Mouse (Mus musculus): ENCODE data around the gene Gpr68.

Gene Gpr68

DNA sequence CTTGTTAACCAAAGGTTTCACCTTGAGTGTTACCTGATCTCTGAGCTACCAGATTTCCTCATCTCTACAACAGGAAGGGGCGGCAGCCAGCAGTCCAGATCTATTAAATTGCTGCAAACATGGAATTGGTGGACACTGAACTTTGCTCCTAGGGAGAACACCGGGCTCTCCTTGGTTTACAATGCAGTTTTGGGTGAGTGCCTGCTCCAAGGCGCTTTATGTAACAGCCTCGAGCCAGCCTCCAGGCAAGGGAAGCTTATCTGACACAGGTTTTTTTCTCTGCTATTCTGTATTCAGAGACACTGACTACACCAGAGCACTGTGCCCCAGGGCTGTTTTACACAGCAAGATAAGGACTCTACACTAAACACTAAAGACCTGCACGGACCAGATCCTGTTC, 26.8 kb upstream of the Gpr68 start:
- Histone ChIP-seq H3K36me3 (ENCODE audit: insufficient read depth, low read length) (peaks cover 96% of the 10 kb centered on the region), H3K4me3 (replicated peaks; ENCODE audit: low read length) (no peak overlapping the region), H3K4me1 (replicated peaks; ENCODE audit: low read depth, low read length) (peaks cover 33% of the 10 kb centered on the region), H3K9me3 (ENCODE audit: low read length) (no peaks in the 10 kb centered on the region), H3K27me3 (ENCODE audit: insufficient read depth, low read length) (no peaks in the 10 kb centered on the region)
- no peak for TF ChIP-seq CTCF (conservative IDR thresholded peaks at IDR 0.05; ENCODE audit: low read length)
- no peak for TF ChIP-seq POU5F1 (IDR thresholded peaks at IDR 0.05; ENCODE audit: borderline replicate concordance, low read length)
- TF ChIP-seq NANOG (IDR thresholded peaks at IDR 0.05; ENCODE audit: borderline replicate concordance, low read length), result no peak

DNA sequence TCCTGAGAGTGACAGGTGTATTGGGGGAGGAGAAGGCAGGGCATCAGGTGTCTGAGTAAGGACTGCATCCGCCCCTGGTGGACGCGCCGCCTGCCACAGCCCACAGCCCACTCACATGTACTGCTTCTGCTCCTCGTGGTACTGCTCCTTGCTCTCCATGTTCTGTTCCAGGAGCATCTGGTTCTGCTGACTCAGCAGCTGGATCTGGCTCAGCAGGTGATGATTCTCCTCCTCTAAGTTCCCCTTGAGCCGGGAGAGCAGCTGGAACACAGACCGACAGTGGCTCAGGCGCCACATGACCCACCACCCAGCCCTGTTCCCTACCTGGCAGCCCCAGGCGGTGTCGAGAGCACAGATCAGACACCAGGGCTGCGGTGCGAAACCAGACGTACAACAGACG, 23.7 kb upstream of the Gpr68 start:
- Histone ChIP-seq H3K4me1 (replicated peaks; ENCODE audit: low read depth, low read length) (peaks cover 22% of the 10 kb centered on the region), H3K36me3 (ENCODE audit: insufficient read depth, low read length) (peaks cover 93% of the 10 kb centered on the region), H3K9me3 (ENCODE audit: low read length) (no peaks in the 10 kb centered on the region), H3K27me3 (ENCODE audit: insufficient read depth, low read length) (no peaks in the 10 kb centered on the region), H3K4me3 (replicated peaks; ENCODE audit: low read length) (no peak overlapping the region)
- TF ChIP-seq POU5F1 (IDR thresholded peaks at IDR 0.05; ENCODE audit: borderline replicate concordance, low read length) (no peak), NANOG (IDR thresholded peaks at IDR 0.05; ENCODE audit: borderline replicate concordance, low read length) (no peak), CTCF (conservative IDR thresholded peaks at IDR 0.05; ENCODE audit: low read length) (no peak)

DNA sequence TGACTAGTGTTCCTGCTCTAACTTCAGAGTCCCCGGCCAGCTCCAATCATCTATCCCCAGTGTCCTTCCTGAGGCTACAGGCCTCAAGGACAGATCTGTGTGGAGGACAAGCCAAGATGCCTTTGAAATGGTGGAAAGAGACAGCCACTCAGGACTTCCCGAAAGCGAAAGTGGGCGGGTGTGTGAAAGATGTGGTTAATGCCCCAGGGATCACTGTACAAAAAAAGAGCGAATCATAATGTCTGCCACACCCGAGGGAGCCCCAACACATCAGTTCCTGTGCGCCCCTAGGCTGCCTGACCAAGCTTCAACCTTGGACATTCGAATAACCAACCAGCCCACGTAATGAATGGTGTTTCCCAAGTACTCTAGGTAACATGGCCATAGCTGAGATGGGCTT, 20.3 kb upstream of the Gpr68 start:
- Histone ChIP-seq H3K4me1 (replicated peaks; ENCODE audit: low read depth, low read length) (peaks cover 15% of the 10 kb centered on the region), H3K9me3 (ENCODE audit: low read length) (no peaks in the 10 kb centered on the region), H3K36me3 (ENCODE audit: insufficient read depth, low read length) (peaks cover 92% of the 10 kb centered on the region), H3K27me3 (ENCODE audit: insufficient read depth, low read length) (no peaks in the 10 kb centered on the region), H3K4me3 (replicated peaks; ENCODE audit: low read length) (no peak overlapping the region)
- TF ChIP-seq NANOG (IDR thresholded peaks at IDR 0.05; ENCODE audit: borderline replicate concordance, low read length) (no peak), CTCF (conservative IDR thresholded peaks at IDR 0.05; ENCODE audit: low read length) (no peak), POU5F1 (IDR thresholded peaks at IDR 0.05; ENCODE audit: borderline replicate concordance, low read length) (no peak)

DNA sequence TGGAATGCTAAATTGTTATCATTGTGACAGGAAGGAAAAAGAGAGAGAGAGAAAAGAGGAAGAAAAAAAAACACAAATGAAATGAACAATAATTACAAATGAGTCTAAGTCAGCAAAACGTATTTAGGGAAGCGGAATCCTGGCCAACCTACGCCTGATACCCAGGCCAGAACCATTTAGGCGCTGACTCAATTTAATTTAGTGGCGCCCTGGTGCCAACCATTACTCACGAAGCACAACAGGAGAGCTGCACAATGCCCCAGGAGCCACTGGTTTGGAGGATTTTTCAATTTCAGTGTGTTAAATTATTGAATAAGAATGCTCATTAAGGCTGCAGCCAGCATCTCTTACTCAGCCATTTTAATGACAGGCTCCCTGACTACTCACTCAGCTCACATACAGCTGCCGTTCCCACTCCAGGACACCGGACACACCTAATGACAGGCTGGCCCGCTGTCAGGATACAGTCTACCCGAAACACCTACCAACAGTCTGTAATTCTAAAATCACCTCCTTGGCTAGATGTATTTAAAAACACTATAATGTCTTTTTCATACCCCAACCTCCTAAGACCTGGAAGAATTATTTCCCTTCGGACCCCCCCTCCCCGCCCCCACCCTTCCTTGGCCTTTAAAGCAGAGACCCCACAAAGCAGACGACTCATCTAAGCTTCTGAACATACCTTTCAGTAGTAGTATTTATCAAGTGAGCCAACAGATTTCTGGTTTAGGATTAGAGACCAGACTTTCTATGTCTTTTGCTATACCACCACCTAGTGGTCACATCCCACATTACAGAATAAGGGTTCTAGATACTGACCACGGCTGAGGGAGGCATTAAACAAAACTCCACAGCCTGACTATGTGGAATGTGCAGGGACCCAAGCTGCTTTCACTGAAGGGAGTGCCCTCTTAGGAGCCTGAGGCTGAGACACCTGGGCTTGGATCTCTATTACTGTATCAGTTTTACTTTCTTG, 17.9 kb upstream of the Gpr68 start:
- no peaks in the 10 kb centered on the region for H3K9me3 ChIP-seq (ENCODE audit: low read length)
- no peaks in the 10 kb centered on the region for H3K27me3 ChIP-seq (ENCODE audit: insufficient read depth, low read length)
- H3K36me3 ChIP-seq (ENCODE audit: insufficient read depth, low read length), result peaks cover 93% of the 10 kb centered on the region
- H3K4me1 ChIP-seq (replicated peaks; ENCODE audit: low read depth, low read length), result peaks cover 15% of the 10 kb centered on the region
- no peak for TF ChIP-seq NANOG (IDR thresholded peaks at IDR 0.05; ENCODE audit: borderline replicate concordance, low read length)
- TF ChIP-seq CTCF (conservative IDR thresholded peaks at IDR 0.05; ENCODE audit: low read length), result peak; percentile 63
- TF ChIP-seq POU5F1 (IDR thresholded peaks at IDR 0.05; ENCODE audit: borderline replicate concordance, low read length), result no peak
- no peak overlapping the region for H3K4me3 ChIP-seq (replicated peaks; ENCODE audit: low read length)

DNA sequence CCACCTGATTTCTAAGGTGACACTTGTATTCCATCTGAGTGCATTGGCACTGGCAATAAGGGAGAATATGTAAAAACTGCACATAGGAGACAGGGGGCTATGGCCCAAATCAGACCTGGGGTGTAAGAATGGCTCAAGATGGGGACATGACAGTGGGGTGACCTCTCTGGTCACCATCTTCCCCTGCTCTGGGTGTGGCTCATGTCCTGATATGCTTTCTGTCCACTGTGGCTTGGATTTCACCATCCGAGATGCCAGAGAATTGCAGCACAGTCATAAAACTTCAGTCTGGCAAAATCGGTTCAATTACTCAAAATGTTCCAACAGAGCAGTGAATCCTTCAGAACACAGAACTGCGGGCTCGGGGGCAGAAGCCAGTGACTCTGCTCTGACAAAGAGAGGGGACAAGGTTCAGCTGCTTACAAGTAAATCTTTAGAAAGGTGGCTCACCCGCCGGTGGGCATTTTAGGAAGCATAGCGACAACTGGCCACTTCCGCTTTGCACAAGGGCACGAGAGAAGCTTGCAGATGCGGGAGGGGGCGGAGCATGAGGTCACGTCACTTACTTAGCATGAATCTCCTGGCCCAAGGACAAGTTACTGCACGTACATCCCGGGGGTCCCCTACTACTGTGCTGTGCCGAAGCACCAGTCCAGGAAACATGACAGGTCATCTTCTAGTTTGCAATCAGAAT, 16.8 kb upstream of the Gpr68 start:
- no peak overlapping the region for H3K4me3 ChIP-seq (replicated peaks; ENCODE audit: low read length)
- H3K9me3 ChIP-seq (ENCODE audit: low read length), result no peaks in the 10 kb centered on the region
- no peaks in the 10 kb centered on the region for H3K27me3 ChIP-seq (ENCODE audit: insufficient read depth, low read length)
- TF ChIP-seq NANOG (IDR thresholded peaks at IDR 0.05; ENCODE audit: borderline replicate concordance, low read length), result no peak
- TF ChIP-seq POU5F1 (IDR thresholded peaks at IDR 0.05; ENCODE audit: borderline replicate concordance, low read length), result no peak
- no peak for TF ChIP-seq CTCF (conservative IDR thresholded peaks at IDR 0.05; ENCODE audit: low read length)
- peaks cover 15% of the 10 kb centered on the region for H3K4me1 ChIP-seq (replicated peaks; ENCODE audit: low read depth, low read length)
- H3K36me3 ChIP-seq (ENCODE audit: insufficient read depth, low read length), result peaks cover 93% of the 10 kb centered on the region

DNA sequence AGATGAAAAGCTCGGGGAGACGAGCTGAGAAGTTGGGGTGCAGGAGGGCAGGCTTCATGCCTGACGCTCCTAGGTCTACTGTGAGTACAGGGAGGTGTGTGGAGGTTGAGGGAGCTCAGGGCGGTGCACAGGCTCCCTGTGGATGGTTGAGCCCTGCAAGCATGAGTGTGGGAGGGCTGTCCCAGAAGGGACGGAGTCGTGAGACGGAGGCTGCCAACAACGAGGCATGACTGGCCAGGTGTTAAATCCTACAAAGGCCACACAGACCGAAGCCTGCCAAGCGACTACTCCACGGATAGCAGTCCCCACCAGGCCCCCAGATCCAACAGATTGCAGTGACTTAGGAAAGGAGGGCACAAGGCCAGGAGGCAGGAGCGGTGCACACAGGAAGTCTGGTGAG, 2.7 kb upstream of the Gpr68 start:
- Histone ChIP-seq H3K36me3 (ENCODE audit: insufficient read depth, low read length) (peaks cover 49% of the 10 kb centered on the region), H3K4me1 (replicated peaks; ENCODE audit: low read depth, low read length) (peaks cover 49% of the 10 kb centered on the region), H3K27me3 (ENCODE audit: insufficient read depth, low read length) (peaks cover 33% of the 10 kb centered on the region), H3K9me3 (ENCODE audit: low read length) (peaks cover 12% of the 10 kb centered on the region), H3K4me3 (replicated peaks; ENCODE audit: low read length) (0 out of 2 replicates have a peak overlapping the region, but pooled peaks have one; percentile 4)
- TF ChIP-seq NANOG (IDR thresholded peaks at IDR 0.05; ENCODE audit: borderline replicate concordance, low read length) (no peak), POU5F1 (IDR thresholded peaks at IDR 0.05; ENCODE audit: borderline replicate concordance, low read length) (no peak), CTCF (conservative IDR thresholded peaks at IDR 0.05; ENCODE audit: low read length) (no peak)

DNA sequence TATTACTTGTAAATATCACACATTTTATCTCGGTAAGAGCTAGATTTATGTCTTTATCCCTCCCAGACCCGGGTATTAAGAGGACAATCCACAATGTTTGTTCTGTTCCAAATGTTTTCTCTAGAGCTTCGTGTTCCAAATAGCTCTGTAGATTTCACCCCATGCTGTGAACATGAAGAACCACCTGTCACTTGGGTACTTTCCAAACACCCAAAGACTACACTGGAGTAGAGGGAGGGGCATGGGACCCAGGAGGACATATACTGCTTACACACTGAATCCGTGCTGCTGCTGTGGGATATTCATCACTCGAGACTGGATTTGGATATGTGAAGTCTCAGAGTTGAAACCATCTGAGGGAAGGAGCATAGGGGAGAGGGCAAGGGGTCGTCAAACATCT, 1.8 kb upstream of the Gpr68 start:
- H3K4me3 ChIP-seq (replicated peaks; ENCODE audit: low read length), result no peak overlapping the region
- TF ChIP-seq NANOG (IDR thresholded peaks at IDR 0.05; ENCODE audit: borderline replicate concordance, low read length), result no peak
- no peak for TF ChIP-seq CTCF (conservative IDR thresholded peaks at IDR 0.05; ENCODE audit: low read length)
- no peak for TF ChIP-seq POU5F1 (IDR thresholded peaks at IDR 0.05; ENCODE audit: borderline replicate concordance, low read length)
- H3K36me3 ChIP-seq (ENCODE audit: insufficient read depth, low read length), result peaks cover 39% of the 10 kb centered on the region
- peaks cover 12% of the 10 kb centered on the region for H3K9me3 ChIP-seq (ENCODE audit: low read length)
- peaks cover 49% of the 10 kb centered on the region for H3K4me1 ChIP-seq (replicated peaks; ENCODE audit: low read depth, low read length)
- peaks cover 36% of the 10 kb centered on the region for H3K27me3 ChIP-seq (ENCODE audit: insufficient read depth, low read length)

DNA sequence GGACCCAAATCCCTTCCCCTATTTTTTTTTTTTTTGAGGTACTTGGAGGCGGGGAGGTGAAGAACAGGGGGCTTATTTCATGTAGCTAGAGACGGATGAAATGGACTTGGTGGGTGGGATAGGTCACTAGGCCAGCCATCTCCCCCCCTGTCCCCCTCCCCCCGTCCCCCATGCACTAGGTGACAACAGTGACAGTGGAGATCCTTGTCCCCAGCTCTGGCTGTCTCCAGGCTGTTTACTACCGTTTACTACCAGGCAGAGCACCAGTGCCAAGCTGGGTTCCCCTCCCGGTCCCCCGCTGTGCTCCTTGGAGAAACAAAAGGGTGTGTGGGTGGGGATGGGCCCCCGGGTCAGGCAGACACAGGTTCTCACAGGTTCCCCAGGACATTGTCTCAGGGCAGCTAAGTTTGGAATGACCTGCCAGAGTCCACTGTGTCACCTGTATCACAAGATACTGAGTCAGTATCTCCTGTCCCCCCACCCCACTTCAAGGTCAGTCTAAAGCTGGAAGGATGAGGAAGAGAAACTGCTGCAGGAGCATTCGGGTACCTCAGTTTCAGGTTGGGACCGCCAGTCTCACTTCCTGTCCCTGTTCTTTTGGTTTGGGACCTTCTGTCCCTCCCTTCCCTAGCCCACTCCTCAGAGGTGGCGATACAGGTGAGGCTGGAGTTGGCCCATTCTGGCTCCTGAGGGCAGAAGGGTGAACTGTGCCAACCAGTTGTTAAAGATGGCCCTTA, 468 bp upstream of the Gpr68 start:
- no peak for TF ChIP-seq POU5F1 (IDR thresholded peaks at IDR 0.05; ENCODE audit: borderline replicate concordance, low read length)
- no peak for TF ChIP-seq NANOG (IDR thresholded peaks at IDR 0.05; ENCODE audit: borderline replicate concordance, low read length)
- TF ChIP-seq CTCF (conservative IDR thresholded peaks at IDR 0.05; ENCODE audit: low read length), result no peak
- H3K36me3 ChIP-seq (ENCODE audit: insufficient read depth, low read length), result peaks cover 26% of the 10 kb centered on the region

More for the DNA sequence above, 468 bp upstream of the Gpr68 start:
- H3K27me3 ChIP-seq (ENCODE audit: insufficient read depth, low read length), result peaks cover 39% of the 10 kb centered on the region
- peaks cover 12% of the 10 kb centered on the region for H3K9me3 ChIP-seq (ENCODE audit: low read length)
- H3K4me3 ChIP-seq (replicated peaks; ENCODE audit: low read length), result peak overlapping the region; percentile 76
- peaks cover 52% of the 10 kb centered on the region for H3K4me1 ChIP-seq (replicated peaks; ENCODE audit: low read depth, low read length)

Measured in E14TG2a.4 (cell line).